Mouse (Mus musculus) G1E (cell line): ENCODE measurements at regions not wholly inside any gene's neighbourhood (a gene's known extent, or its start where the extent isn't known, plus 50 kb on each side); places are given as distances from the start of the nearest gene placed in this dataset.

Source experiments
- ATAC-seq: 2 replicates; pipeline ENCODE4 v1.8.0; 2016; ENCODE audit warnings: mild to moderate bottlenecking; ENCODE audit not compliant: insufficient number of reproducible peaks, poor library complexity, low FRiP score, severe bottlenecking; ENCODE audit errors: extremely low read depth
- DNase-seq: peaks from one replicate; pipeline ENCODE4 v3.0.0; 2012; ENCODE audit warnings: low spot score
- H3K27me3 ChIP-seq: 2 replicates; pipeline ENCODE4 v1.6.1; 2012; ENCODE audit warnings: mild to moderate bottlenecking, low read length, inconsistent platforms; ENCODE audit not compliant: insufficient read depth
- H3K36me3 ChIP-seq: replicated peaks from 2 replicates; pipeline ENCODE3; 2012; ENCODE audit warnings: mild to moderate bottlenecking, inconsistent platforms
- H3K4me1 ChIP-seq: 2 replicates; pipeline ENCODE4 v1.6.1; 2012; ENCODE audit warnings: low read depth, low read length, inconsistent platforms, mixed read lengths; ENCODE audit not compliant: insufficient read depth
- H3K4me3 ChIP-seq: 2 replicates; pipeline ENCODE4 v1.5.1; 2012; ENCODE audit warnings: low read depth, mild to moderate bottlenecking, inconsistent platforms, low read length, moderate library complexity, mixed read lengths
- H3K9me3 ChIP-seq: replicated peaks from 2 replicates; pipeline ENCODE4 v1.6.1; 2012; ENCODE audit warnings: inconsistent platforms
- CTCF ChIP-seq: IDR thresholded peaks from 2 replicates; pipeline ENCODE4 v1.5.1; 2012; ENCODE audit warnings: low read depth, low read length, inconsistent platforms, mixed read lengths
- GATA1 ChIP-seq: IDR thresholded peaks from 2 replicates; pipeline ENCODE4 v1.6.1; 2012; ENCODE audit warnings: borderline replicate concordance, low read length, inconsistent platforms, mixed read lengths
- GATA2 ChIP-seq: IDR thresholded peaks from 2 replicates; pipeline ENCODE4 v1.6.1; 2012; ENCODE audit warnings: low read depth, low read length, inconsistent platforms, borderline replicate concordance
- POLR2AphosphoS5 ChIP-seq: IDR thresholded peaks from 2 replicates; pipeline ENCODE4 v1.6.1; 2012; ENCODE audit warnings: low read depth, low read length, inconsistent platforms; ENCODE audit not compliant: insufficient replicate concordance
- TAL1 ChIP-seq: conservative IDR thresholded peaks from 2 replicates; pipeline ENCODE4 v1.6.1; 2012; ENCODE audit warnings: low read depth, low read length, inconsistent platforms, mixed read lengths

GRCm38 (mm10) chr19:56232950-56233349 is 54.0 kb upstream of the Habp2 start:
- TF ChIP-seq TAL1 (no peak), GATA1 (no peak), POLR2AphosphoS5 (no peak), GATA2 (no peak), CTCF (no peak)
- DNase-seq (no peak), ATAC-seq (no peak)
- H3K36me3 ChIP-seq = no peaks in the 10 kb centered on the region
- H3K9me3 ChIP-seq = peaks cover 7% of the 10 kb centered on the region
- H3K4me1 ChIP-seq = no peaks in the 10 kb centered on the region
- H3K4me3 ChIP-seq = no peak overlapping the region
- no peaks in the 10 kb centered on the region; the same call in 1 of the 2 replicates for H3K27me3 ChIP-seq

GRCm38 (mm10) chr19:56235040-56235439 is 51.9 kb upstream of the Habp2 start:
- Histone ChIP-seq H3K9me3 (peaks cover 7% of the 10 kb centered on the region), H3K27me3 (no peaks in the 10 kb centered on the region; the same call in 1 of the 2 replicates), H3K36me3 (no peaks in the 10 kb centered on the region), H3K4me3 (no peak overlapping the region), H3K4me1 (no peaks in the 10 kb centered on the region)
- ATAC-seq (no peak), DNase-seq (no peak)
- TF ChIP-seq GATA1 (no peak), POLR2AphosphoS5 (no peak), GATA2 (no peak), CTCF (no peak), TAL1 (no peak)
